Mouse (Mus musculus) left cerebral cortex, adult 18-20 months (tissue): ENCODE measurements around the gene Ank. TPM values are rescaled to one million over a fixed set of nuclear protein-coding genes. Genes with fewer than 3 reads are reported as not detected.

ENCODE experiments used
- DNase-seq, 2 experiments: peaks; one replicate each; pipeline ENCODE4 v3.0.0; 2021 to 2022; ENCODE audit warnings: low spot score in 2 of 2, mixed read lengths in 1 of 2
- total RNA-seq, 2 experiments: library from RNA; stranded (reverse); gene quantifications; 2 replicates each; pipeline ENCODE4 v1.2.3; 2021

Ank gene
- total RNA-seq, 2 experiments from 2014 or later = 185 to 192 TPM

DNA sequence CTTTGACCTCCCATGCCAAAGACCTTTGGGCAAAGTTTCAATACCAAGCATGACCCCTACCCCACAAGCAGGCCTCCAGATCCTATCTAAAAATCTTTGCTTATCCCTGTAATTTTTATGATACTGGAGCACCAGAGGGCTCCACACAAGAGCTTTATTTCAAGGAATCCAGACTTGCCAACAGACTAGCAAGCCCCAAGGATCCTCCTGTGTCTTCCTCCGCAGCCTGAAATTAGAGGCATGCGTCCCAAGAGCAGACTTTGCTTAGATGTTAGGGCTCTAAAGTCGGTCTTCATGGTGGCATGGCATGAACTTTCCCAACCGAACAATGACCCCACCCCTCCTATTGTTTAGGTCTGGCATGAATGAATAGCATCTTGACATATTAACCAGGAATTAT is 69.2 kb downstream of the Ank start:
- DNase-seq = no peak

DNA sequence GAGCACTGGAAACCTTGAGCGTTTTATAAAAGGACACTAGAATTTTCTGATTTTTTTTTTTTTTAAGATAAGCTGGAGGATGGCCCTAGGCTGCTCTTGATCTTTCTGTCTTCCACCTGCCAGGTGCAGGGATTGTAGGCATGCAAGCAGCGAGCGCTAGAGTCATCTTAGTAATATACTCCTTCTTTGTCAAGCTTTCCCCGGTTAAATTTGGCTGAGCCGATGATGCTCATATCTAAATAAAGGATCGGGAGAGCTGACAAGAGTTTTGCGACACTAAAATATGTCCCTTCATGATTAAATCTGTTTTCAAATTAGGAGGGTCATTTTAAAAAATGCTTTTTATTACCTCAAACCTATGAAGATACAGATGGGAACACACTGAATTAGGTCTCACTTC is 69.7 kb downstream of the Ank start:
- DNase-seq = no peak

DNA sequence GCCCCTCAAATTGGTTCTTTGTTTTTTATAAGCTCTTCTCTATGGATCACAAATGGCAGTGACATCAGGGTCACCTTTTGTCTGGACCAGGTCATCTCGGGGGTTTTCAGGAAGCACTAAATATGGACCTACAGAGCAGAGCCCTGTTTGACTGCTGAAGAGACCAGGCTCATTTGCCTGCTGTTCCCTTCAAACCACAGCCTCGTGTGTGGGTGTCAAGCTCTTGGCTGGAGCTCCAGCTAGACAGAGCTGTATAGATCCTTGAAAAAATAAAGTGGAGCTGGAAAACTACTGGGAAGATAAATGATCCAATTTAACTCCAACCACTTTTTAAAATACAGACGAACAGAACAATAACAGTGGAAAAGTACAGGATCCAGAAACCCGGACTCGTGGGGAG is 70.3 kb downstream of the Ank start:
- peak; percentile 64 to 76 for DNase-seq

DNA sequence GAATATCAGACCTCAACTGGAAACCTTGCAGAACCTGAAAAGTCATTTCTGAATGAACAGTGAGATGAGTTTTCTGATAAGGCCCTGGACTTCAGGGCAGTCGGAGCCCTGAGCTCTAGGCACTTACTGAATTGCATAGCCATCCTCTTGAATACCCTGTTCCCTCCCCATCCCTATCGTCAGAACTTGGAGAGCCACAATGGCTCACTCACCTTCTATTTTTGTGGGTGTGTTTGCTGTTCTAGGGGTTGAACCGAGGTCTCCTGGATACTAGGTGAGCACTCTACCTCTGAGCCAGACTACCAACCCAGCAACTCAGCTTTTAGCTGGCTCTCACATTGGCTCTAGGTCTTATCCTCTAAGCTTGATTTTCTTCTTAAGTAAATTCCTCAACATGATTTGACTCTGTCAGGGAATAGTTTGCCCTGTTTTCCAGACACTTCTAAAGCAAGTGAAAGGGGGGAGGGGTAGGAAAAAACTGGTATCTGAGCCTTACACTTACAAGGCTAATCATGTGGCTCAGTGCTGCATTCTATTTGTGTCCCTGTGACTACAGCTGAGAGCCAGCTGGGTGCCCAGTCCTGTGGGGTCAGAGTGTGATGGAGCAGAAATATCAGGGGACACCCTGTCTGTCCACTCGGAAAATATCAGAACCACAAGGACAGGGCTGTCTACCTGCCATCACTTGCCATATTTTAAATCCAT is 71.2 kb downstream of the Ank start:
- DNase-seq = no peak

DNA sequence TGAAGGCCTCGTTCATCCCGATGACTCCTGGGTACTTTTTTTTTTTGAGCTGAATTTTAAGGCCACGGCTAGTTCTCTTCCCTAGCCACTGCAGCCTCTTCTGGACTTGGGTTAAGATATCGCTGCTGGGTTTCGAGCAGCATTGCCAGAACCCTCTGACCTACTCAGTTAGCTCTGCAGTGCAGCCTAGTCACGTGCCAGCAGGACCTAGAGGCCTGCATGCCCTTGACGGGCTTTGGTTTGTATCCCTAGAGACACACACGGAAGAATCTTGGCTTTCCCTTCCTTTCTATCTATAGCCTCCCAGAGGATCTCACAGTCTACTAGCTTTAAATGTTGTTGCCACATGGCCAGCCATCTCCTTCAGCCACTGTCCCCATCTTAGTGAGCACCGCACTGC is 73.3 kb downstream of the Ank start:
- DNase-seq = no peak

DNA sequence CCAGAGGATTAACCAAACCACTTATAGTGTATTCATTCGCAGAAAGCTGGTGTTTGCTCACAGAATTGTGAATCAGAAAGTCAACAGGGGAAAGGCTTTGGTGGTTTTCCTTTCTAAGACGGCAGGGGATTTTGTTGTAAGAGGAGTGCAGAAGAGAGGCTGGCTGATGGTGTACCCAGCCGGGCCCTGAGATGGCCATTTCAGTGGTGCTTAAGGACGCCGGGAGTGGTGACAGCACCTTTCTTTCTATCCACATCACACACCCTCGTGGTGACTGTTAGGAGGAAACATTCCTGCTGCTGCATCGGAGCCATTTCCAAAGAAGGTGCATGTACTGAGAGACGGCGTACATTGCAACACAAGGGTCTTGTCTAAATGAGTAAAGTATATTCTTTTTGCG is 78.7 kb downstream of the Ank start:
- DNase-seq = no peak

DNA sequence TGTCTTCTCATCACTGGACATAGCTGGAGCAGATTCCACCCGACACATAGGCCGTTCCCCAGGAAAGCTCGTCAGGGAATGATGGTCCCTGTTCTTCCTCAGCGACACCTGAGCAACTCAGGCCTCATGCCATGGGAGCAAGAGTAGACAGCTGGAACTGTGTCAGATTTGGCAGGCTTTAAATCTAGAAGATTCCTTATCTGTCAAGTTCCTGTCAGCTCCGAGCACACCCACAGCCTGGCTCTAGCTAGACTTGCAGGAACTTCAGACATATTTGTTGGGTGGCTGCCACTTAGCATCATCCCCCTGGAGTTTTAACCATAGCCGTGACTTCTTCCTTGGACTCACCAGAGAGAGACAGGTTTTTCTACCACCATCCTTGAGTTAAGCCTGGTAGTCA is 81.6 kb downstream of the Ank start:
- no peak for DNase-seq

DNA sequence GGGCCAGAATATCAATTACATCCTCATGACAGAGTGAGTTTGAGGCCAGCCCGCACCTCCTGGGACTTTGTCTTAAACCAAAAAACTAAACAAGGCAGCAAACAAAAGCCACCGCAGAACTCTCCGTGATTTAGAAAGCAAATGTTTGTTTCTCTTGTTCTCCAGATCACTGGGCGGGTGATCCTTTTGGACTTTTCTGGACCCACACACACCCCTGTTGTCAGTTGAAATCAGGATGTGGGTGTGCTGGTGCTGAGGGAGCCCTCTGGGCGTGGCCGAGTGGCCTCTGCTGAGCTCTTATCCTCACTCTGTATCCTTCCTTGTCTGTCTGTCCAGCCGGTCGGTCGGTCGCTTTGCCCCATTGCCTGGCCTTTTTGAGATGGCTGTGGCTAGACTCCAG is 82.6 kb downstream of the Ank start:
- DNase-seq = no peak

DNA sequence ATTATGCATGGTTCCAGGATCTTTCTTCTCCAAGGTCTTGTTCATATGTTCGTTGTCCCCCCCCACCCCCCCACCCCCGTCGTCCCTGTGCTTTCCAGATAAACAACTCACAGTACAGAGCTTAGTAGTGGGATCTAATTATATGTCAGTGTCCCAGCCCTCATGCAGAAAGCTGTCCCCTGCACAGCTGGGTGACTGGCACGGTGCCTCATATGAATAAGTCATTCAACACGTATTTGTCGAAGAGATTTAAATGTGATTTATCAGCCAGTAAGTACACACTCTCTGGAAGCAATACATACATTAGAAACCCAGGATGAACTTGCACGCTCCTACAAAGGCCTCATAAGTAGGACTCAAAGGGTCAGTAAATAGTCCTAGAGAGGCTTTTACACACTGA is 83.4 kb downstream of the Ank start:
- no peak for DNase-seq

DNA sequence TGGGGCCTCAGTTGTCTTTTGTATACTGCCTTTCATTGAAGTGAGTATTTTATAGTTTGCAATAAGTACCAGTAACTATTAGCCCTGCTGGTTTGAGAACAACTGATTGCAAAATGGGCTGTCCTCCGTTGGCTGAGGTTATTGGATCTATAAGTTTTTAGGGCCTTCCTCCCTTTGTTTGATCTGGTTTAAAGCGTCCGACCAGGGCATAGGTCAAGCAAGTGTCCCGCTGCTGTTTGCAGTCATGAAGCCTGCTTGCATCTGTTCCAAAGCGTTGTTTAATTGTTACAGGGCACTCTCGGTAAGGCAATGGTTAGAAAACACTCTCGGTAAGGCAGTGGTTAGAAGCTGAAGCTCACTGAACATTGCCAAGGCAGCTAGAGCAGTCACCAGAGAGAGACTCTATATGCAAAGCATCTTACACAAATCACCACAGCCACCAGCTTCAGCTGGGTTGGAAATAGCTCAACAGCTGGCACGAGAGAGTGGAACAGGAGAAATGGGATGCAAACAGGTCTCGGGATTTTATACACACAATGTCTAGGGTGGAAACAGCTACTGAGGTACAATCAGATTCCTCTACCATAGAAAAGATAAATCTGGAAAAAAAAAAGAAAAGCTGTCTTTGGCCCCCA is 84.0 kb downstream of the Ank start:
- no peak for DNase-seq

DNA sequence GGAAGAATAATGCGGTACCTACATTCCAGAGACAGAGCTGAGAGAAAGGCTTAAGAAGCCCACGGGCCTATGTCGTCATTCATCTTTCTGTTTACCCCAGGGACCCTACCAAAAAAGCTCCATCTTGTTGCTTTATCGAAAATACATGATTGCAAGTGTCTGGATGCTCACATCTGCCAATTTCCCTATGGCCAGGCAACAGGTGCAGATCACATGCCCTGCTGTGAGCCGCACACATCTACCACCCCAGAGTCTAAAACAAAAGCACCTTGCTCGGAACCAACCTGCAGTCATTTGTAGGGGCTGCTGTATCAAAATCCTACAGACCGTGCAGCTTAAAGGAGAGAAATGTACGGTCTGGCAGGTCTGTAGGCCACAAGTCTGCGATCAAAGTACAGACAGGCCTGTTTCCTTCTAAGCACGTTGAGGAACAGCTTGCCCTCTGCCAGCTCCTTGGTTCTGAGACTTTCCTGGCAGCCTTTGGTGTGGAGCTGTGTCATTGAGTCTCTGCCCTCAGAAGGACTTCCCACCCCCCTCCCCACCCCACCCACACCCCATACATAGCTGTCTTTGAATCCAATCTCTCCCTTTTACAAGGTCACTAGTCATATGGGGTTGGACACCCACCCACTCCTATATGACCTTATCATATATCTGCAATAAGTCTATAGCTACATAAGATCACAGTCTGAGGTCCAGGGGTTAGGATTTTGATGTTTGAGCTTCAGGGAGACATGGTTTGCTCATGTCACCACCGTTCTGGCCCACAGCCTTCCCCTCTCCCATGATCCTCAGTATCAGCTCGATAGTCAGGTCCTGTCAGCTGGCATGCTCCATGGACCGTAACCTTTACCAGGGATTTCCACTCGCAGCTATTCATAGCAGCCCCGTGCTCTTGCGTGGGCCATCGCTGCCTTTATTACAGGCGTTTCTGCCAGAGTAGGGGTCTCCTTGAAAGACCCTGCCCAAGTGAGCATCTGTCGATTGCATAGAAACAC is 84.9 kb downstream of the Ank start:
- no peak for DNase-seq

DNA sequence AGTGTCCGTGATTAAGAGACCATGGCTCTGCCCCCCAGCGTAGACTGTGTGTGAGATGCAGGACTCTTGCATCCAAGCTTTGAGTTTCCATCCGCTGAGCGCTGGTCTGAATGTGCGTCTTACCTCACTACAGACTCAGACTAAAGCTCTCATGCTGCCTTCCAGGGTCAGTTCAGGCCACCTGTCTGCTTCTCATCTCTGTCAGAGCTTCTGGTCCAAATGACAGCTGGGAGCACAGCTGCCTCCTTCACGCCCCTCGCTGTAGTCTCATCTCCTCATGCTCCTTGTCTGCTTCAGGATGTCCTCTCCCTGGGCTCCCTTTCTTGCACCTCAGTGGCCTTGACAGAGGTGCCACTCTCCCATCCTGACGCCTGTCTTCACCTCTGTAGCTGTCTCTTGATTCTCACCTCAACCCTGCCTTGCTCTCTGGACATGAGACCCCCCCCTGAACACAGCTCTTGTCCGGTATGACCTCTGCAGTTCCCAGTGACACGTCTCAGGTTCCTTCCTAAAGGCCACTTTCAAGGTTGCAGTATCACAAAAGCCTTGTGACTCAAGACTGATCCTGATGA is 85.7 kb downstream of the Ank start:
- DNase-seq = no peak

DNA sequence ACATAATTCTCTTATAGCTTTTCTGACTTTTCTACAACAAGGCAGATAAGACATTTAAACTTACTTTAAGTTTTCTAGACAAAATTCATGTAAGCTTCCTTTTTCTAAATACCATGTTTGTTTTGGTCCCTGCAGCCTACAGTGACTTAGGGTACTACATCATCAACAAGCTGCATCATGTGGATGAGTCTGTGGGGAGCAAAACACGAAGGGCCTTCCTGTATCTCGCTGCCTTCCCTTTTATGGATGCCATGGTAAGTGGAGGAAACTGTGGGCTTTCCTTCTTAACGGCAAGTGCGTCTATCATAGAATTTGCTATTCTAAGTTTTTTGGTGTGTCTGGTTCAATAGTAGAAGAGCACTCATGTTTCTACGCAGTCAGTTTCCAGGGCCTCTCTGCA is 87.1 kb downstream of the Ank start:
- DNase-seq = no peak

DNA sequence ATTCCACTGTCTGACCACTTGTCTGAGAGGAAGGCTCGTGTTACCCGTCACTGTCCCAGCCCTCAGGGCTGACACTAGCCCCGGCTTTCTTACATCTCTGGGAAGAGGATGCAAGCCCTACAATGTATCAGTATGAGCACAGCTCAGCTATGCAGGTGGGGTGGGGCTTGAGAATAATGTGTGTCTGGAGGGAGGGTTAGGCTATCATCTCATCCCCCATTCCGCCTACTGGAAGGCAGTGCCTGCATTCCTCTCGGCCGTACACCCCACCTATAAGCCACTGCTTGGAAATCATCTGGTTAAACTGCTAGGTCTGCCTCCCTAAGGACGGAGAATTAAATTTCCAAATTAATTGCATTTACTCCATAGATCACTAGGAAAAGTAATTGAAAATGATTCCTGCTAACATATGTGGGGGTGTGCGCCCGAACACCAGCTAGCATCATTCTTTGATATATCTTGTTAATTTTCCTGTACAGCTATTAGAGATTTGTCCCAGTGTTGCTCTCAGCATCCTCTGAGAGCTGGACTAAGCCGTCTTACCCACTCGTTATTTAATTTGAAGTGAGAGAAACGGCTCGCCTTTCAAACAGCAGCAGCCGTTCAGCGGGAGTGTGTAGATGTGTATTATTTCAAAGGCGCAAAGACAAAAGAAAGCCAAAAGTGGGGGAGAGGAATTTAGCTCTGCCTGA is 92.1 kb downstream of the Ank start:
- no peak for DNase-seq

DNA sequence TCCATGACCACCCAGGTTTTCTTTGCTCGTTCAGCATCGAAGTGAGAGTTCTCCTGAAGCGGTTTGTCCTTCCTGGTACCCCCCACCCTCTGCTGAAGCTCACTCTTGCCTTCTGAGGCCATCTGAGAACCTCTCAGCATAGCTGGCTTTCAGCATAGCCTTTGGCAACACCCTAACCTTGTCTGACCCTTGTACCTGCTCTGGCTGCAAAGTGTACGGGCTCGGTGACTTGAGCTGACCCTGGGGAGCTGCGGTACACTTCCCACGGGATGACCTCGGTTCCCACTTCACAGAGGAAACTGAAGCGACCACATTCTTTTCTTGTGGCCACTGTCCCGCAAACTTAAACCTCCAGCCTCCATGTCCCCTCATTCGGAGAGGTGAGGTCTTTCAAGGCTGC is 93.8 kb downstream of the Ank start:
- DNase-seq = no peak

DNA sequence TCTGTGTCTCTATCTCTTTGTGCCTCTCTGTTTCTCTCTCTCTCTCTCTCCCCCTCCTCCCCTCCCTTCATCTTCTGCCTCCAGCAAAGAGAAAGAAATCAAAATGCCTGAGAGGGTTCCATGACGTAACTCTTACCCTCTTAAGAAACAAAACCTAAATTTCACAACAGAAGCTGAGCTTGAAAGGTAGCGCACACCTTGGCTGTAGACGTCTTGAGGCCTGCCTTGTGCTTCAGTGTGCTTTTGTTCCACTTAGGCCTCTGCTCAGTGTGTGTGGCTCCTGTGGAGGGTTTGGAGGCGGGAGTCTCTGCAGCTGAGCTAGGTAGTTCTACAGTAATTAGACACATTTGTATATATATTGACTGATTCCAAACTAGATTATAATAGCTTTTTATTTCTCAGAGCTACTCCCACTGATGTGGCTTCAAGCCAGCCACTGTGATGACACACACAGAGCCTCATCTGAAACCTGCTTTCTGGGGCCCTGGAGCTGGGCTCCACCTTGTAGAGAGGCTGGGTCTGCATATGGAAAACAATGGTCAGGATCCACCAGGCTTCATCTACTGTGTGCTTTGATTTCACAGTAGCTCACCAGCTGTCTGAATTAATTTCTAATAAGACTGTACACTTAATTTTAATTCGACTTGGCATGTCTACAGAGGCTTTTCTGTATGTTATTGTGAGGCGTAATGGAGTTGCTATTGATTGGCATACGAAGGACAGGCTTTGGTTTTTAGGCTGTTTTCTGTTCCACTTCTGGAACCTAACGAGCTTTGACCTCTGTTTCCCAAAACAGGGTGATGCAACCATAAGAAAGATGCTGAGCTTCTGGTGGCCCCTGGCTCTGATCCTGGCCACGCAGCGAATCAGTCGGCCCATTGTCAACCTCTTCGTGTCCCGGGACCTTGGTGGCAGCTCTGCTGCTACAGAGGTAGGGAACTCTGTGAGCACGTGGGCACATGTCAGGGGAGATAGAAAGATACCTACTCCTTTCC is 97.9 kb downstream of the Ank start:
- DNase-seq = peak; percentile 56 to 59

DNA sequence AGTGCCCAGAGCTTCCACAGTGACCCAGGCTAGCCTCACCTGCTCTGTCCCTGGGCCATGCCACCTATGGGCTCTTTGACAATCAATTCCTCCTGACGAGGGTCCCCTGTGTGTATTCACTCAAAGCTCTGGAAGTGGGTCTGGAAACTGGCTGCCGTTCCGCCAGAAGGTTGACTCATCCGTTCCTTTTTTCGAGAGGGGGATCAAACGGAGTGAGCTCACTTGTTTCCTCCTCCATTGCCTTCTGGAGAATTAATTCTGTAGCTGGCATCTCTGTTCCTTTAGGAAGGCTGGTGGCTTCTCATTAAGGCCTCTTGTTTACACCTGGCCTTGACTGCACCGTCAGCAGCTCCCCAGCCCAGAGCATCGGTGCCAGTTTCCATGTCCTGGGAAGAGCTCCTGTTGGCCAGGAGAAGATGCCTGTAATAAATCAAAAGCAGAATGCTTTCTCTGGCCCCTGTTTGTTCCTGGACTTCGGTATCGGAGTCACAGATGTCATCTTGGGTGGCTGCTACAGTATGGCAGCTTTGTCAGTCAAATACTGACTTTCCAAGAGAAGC is 99.2 kb downstream of the Ank start:
- DNase-seq = peak in 1 of 2 experiments; percentile 44

DNA sequence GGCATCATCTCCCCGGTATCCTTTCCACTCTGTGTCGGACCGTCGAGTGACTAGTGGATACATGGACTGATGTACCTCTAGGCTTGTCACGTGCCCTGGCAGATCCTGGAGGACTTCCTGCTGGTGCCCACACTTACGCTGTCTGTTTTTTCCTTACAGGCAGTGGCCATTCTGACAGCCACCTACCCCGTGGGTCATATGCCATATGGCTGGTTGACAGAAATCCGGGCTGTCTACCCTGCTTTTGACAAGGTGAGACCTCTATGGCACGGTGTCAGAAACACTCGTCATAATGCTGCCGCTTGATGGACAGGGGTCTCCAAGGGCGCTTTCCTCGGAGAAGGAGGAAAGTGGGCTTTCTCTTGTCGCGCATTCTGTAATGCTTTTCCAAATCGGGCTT is 100.9 kb downstream of the Ank start:
- no peak for DNase-seq

DNA sequence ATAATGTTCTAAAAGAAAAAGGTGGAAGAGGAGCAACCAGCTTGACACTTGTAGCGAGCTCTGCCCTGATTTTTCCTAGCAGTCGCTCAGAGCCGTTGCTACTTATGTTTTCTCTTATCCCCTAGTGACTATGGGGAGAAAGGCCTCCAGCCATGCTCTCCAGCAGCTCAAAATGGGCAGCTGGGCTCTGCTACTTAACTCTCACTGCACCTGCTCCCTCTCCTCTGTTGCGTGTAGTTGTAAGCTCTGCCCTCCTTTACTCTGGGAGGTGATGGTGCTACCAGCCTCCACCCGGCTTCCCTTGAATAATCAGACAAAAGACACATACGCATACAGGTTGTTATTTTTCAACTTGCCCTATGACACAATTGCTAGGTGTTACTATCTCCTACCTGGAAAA is 101.9 kb downstream of the Ank start:
- no peak for DNase-seq

DNA sequence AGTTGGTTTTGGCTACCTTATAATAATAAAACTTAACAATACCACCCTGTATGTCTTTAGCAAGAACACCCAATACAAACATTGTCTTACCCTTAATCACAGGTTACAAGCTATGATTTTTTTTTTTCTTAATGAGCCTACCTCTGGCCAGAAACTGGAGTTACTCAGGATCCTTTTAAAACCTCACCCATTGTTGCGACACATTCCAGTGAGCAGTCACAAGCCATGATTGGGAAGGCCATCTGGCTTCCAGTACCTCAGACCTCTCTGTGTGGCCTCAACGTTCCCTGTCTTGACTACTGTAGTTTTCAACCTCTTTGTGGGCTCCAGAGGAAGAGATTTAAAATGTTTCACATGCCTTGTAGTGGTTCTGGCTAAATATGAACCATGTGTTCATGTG is 103.4 kb downstream of the Ank start:
- DNase-seq = no peak
